Mouse (Mus musculus): Measurements from ENCODE around the gene Gm21117.
"Not testable (repeated sequence)": the region's sequence is repeated elsewhere in the genome, so short reads cannot be mapped to it uniquely, and the experiment has no call there.

The Gm21117 gene

GRCm38 (mm10) chrY:51124920-51125319, at the start of gene Gm21117:
TSS of gene Gm21117 (plus strand) at chrY:51125220.
- DNase-seq: not testable (repeated sequence)
